Mouse (Mus musculus): ENCODE measurements around the gene Aldh5a1. TPM values are rescaled to one million over a fixed set of nuclear protein-coding genes. Genes with fewer than 3 reads are reported as not detected.

Gene Aldh5a1
- total and polyA plus RNA-seq, 3 experiments, result 9.6 to 28.7 (median 26.7) TPM

GRCm38 (mm10) chr13:24893880-24894279 is 43.6 kb downstream of the Aldh5a1 start:
- Histone ChIP-seq H3K79me2 (replicated peaks; ENCODE audit: control insufficient read depth, insufficient read depth, low read length) (no peaks in the 10 kb centered on the region), H3K9ac (ENCODE audit: low read depth, low read length) (no peak overlapping the region), H3K27ac (no peak overlapping the region), H3K4me3 (no peak overlapping the region), H3K27me3 (ENCODE audit: control insufficient read depth, insufficient read depth, low read length) (no peaks in the 10 kb centered on the region), H3K4me1 (ENCODE audit: control insufficient read depth, insufficient read depth, low read length) (no peaks in the 10 kb centered on the region), H3K36me3 (ENCODE audit: control insufficient read depth, insufficient read depth, low read length) (no peaks in the 10 kb centered on the region)
- intact Hi-C loops (cut with DNase I), result no loop called here
- no peak for TF ChIP-seq CTCF (IDR thresholded peaks at IDR 0.05)
- TF ChIP-seq POLR2A (IDR thresholded peaks at IDR 0.05; ENCODE audit: insufficient read depth, low read depth, low read length), result no peak
- TF ChIP-seq EP300 (IDR thresholded peaks at IDR 0.05; ENCODE audit: insufficient read depth, low read depth, low read length), result no peak
- 73% methylated on average over 2 of the region's 2 CpGs for WGBS
- no peak for DNase-seq

DNA sequence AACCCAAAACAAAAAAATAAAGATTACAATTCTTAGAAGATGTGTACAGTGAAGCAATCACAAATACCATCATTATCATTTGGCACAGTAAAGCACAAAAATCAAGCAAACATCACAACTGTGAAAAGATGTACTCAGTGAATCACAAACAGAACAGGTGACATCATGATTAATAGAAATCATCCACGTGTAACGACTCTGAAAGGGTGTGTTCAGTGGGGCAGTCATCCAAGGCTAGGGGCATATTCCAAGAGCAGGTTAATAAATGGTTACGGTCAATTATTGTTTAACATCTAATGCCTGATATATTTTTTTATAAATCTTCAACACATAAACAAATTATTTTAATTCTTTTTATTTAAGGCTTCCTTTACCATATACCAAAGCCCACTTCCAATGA is 44.9 kb downstream of the Aldh5a1 start:
- H3K27ac ChIP-seq, result no peak overlapping the region
- no peaks in the 10 kb centered on the region for H3K36me3 ChIP-seq (ENCODE audit: control insufficient read depth, insufficient read depth, low read length)
- no peaks in the 10 kb centered on the region for H3K79me2 ChIP-seq (replicated peaks; ENCODE audit: control insufficient read depth, insufficient read depth, low read length)
- no peak for TF ChIP-seq POLR2A (IDR thresholded peaks at IDR 0.05; ENCODE audit: insufficient read depth, low read depth, low read length)
- TF ChIP-seq EP300 (IDR thresholded peaks at IDR 0.05; ENCODE audit: insufficient read depth, low read depth, low read length), result no peak
- TF ChIP-seq CTCF (IDR thresholded peaks at IDR 0.05), result no peak
- no peak overlapping the region for H3K9ac ChIP-seq (ENCODE audit: low read depth, low read length)
- WGBS, result 87% methylated on average over 3 of the region's 3 CpGs
- H3K4me1 ChIP-seq (ENCODE audit: control insufficient read depth, insufficient read depth, low read length), result no peaks in the 10 kb centered on the region
- DNase-seq, result no peak
- H3K4me3 ChIP-seq, result no peak overlapping the region
- intact Hi-C loops (cut with DNase I), result no loop called here
- H3K27me3 ChIP-seq (ENCODE audit: control insufficient read depth, insufficient read depth, low read length), result no peaks in the 10 kb centered on the region

- intact Hi-C loops (cut with DNase I), result no loop called here
- Histone ChIP-seq H3K9ac (ENCODE audit: low read depth, low read length) (no peak overlapping the region), H3K79me2 (replicated peaks; ENCODE audit: control insufficient read depth, insufficient read depth, low read length) (no peaks in the 10 kb centered on the region), H3K36me3 (ENCODE audit: control insufficient read depth, insufficient read depth, low read length) (no peaks in the 10 kb centered on the region), H3K27ac (no peak overlapping the region), H3K4me3 (no peak overlapping the region), H3K27me3 (ENCODE audit: control insufficient read depth, insufficient read depth, low read length) (no peaks in the 10 kb centered on the region), H3K4me1 (ENCODE audit: control insufficient read depth, insufficient read depth, low read length) (no peaks in the 10 kb centered on the region)
- no peak for TF ChIP-seq EP300 (IDR thresholded peaks at IDR 0.05; ENCODE audit: insufficient read depth, low read depth, low read length)
- TF ChIP-seq CTCF (IDR thresholded peaks at IDR 0.05), result no peak
- no peak for TF ChIP-seq POLR2A (IDR thresholded peaks at IDR 0.05; ENCODE audit: insufficient read depth, low read depth, low read length)
- no peak for DNase-seq
- 47% methylated on average over 1 of the region's 1 CpGs for WGBS
Measured at GRCm38 (mm10) chr13:24889554-24889953, 47.9 kb downstream of the Aldh5a1 start.

GRCm38 (mm10) chr13:24882411-24882810 is 55.0 kb downstream of the Aldh5a1 start:
- 89% methylated on average over 6 of the region's 6 CpGs for WGBS
- Histone ChIP-seq H3K27me3 (ENCODE audit: control insufficient read depth, insufficient read depth, low read length) (no peaks in the 10 kb centered on the region), H3K79me2 (replicated peaks; ENCODE audit: control insufficient read depth, insufficient read depth, low read length) (no peaks in the 10 kb centered on the region), H3K36me3 (ENCODE audit: control insufficient read depth, insufficient read depth, low read length) (no peaks in the 10 kb centered on the region), H3K9ac (ENCODE audit: low read depth, low read length) (no peak overlapping the region), H3K4me3 (no peak overlapping the region), H3K4me1 (ENCODE audit: control insufficient read depth, insufficient read depth, low read length) (no peaks in the 10 kb centered on the region), H3K27ac (no peak overlapping the region)
- peak in 1 of 2 experiments; percentile 10 for DNase-seq
- intact Hi-C loops (cut with DNase I), result loop anchor here (5.0 kb wide), 1 partner anchor 40 kb away; no protein-coding TSS in a partner anchor
- TF ChIP-seq EP300 (IDR thresholded peaks at IDR 0.05; ENCODE audit: insufficient read depth, low read depth, low read length) (no peak), CTCF (IDR thresholded peaks at IDR 0.05) (peak; percentile 46)

DNA sequence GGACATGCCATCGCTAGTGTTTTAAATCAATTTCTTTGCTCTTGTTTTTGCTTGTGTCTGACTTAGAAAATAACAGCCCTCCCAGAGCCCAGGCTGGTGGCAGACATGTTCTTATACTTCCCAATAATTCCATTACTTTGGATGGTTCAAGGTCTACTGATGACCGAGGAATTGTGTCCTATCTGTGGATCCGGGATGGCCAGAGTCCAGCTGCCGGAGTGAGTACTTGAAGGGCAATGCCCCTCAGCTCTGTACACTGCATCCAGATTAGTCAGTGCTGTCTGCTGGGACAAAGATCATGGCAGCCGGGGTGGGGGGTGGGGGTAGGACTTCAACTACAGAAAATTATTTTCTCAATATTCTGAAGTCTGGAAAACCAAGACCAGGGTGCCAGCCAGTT is 56.8 kb downstream of the Aldh5a1 start:
- no peaks in the 10 kb centered on the region for H3K36me3 ChIP-seq (ENCODE audit: control insufficient read depth, insufficient read depth, low read length)
- TF ChIP-seq POLR2A (IDR thresholded peaks at IDR 0.05; ENCODE audit: insufficient read depth, low read depth, low read length), result no peak
- TF ChIP-seq EP300 (IDR thresholded peaks at IDR 0.05; ENCODE audit: insufficient read depth, low read depth, low read length), result no peak
- TF ChIP-seq CTCF (IDR thresholded peaks at IDR 0.05), result no peak
- DNase-seq, result no peak
- no peak overlapping the region for H3K4me3 ChIP-seq
- H3K27ac ChIP-seq, result no peak overlapping the region
- intact Hi-C loops (cut with DNase I), result loop anchor here (5.0 kb wide), 1 partner anchor 42 kb away; no protein-coding TSS in a partner anchor
- H3K9ac ChIP-seq (ENCODE audit: low read depth, low read length), result no peak overlapping the region
- 79% methylated on average over 5 of the region's 5 CpGs for WGBS
- no peaks in the 10 kb centered on the region for H3K4me1 ChIP-seq (ENCODE audit: control insufficient read depth, insufficient read depth, low read length)
- no peaks in the 10 kb centered on the region for H3K27me3 ChIP-seq (ENCODE audit: control insufficient read depth, insufficient read depth, low read length)
- H3K79me2 ChIP-seq (replicated peaks; ENCODE audit: control insufficient read depth, insufficient read depth, low read length), result no peaks in the 10 kb centered on the region

GRCm38 (mm10) chr13:24880208-24880607 is 57.3 kb downstream of the Aldh5a1 start:
- Histone ChIP-seq H3K9ac (ENCODE audit: low read depth, low read length) (no peak overlapping the region), H3K79me2 (replicated peaks; ENCODE audit: control insufficient read depth, insufficient read depth, low read length) (no peaks in the 10 kb centered on the region), H3K27me3 (ENCODE audit: control insufficient read depth, insufficient read depth, low read length) (no peaks in the 10 kb centered on the region), H3K36me3 (ENCODE audit: control insufficient read depth, insufficient read depth, low read length) (no peaks in the 10 kb centered on the region), H3K27ac (no peak overlapping the region), H3K4me3 (no peak overlapping the region), H3K4me1 (ENCODE audit: control insufficient read depth, insufficient read depth, low read length) (no peaks in the 10 kb centered on the region)
- DNase-seq, result no peak
- TF ChIP-seq CTCF (IDR thresholded peaks at IDR 0.05) (no peak), POLR2A (IDR thresholded peaks at IDR 0.05; ENCODE audit: insufficient read depth, low read depth, low read length) (no peak), EP300 (IDR thresholded peaks at IDR 0.05; ENCODE audit: insufficient read depth, low read depth, low read length) (no peak)
- intact Hi-C loops (cut with DNase I), result loop anchor here (5.0 kb wide), 1 partner anchor 42 kb away; no protein-coding TSS in a partner anchor
- WGBS, result 66% methylated on average over 6 of the region's 6 CpGs
